Mouse (Mus musculus) adipocyte (in vitro differentiated cells): ENCODE measurements around the gene Nrap.
"Not testable (repeated sequence)": the region's sequence is repeated elsewhere in the genome, so short reads cannot be mapped to it uniquely, and the experiment has no call there.

ENCODE experiments used
- DNase-seq: peaks from one replicate; pipeline ENCODE4 v3.0.0-alpha.2; 2016; ENCODE audit warnings: low spot score

Gene Nrap

GRCm38 (mm10) chr19:56366168-56366567, 23.7 kb downstream of the Nrap start:
- no peak for DNase-seq

GRCm38 (mm10) chr19:56364563-56364962, 25.3 kb downstream of the Nrap start:
- no peak for DNase-seq

- DNase-seq = no peak
Measured at GRCm38 (mm10) chr19:56363721-56364460, 25.9 kb downstream of the Nrap start.

DNA sequence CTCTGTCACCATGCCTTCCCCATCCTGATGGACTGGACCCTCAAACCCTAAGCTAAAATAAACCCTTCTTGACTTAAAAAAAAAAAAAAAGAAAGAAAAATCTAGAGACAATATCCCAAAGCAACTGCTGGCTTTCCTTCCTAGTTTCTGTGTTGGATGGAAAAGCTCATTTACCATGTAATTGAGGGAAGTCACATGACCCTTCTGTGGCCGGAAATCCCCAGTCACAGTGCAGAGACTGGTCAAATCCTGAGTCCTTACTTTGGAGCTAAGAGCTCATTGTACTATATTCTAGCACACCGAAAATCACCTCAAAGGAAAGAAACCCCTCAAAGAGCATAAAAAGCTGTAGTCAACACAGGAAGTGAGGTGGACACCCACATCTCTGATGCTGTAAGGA, 30.9 kb downstream of the Nrap start:
- no peak for DNase-seq

DNA sequence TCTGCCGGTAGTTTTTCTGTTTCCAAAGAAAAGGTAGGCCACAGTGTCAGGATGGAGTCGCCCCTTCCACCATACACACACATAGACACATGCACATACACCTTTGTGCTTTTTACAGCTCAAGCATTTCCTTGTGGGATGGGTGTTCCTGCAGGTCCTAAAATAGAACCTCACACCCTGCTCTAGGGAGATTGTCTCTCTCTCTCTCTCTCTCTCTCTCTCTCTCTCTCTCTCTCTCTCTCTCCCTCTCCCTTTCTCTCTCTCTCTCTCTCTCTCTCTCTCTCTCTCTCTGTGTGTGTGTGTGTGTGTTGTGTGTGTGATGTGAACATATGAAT, 32.5 kb downstream of the Nrap start:
- DNase-seq = not testable (repeated sequence)

GRCm38 (mm10) chr19:56356480-56357373, 33.1 kb downstream of the Nrap start:
- peak; percentile 64 for DNase-seq

DNA sequence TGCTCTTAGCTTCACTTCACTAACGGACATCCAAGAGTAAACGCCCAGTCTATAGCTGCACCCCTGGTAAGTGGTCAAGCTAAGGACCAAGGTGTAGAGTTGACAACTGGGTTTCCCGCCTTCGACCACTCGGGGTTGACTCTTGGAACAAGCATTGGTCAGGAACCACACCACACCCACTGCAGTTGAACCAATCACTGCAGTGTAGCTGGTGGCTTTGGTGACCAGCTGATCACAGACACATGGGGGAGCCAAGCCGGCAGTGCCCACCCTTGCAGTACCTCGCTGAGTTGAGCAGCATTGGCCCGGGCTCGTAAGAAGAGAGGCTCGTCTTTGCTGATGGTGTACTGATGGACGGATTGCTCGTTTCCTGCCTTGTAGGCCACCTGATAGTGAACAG, 34.6 kb downstream of the Nrap start:
- no peak for DNase-seq

- DNase-seq = no peak
Measured at GRCm38 (mm10) chr19:56353689-56354088, 36.1 kb downstream of the Nrap start.

- DNase-seq = no peak
Measured at GRCm38 (mm10) chr19:56349295-56349694, 40.5 kb downstream of the Nrap start.

DNA sequence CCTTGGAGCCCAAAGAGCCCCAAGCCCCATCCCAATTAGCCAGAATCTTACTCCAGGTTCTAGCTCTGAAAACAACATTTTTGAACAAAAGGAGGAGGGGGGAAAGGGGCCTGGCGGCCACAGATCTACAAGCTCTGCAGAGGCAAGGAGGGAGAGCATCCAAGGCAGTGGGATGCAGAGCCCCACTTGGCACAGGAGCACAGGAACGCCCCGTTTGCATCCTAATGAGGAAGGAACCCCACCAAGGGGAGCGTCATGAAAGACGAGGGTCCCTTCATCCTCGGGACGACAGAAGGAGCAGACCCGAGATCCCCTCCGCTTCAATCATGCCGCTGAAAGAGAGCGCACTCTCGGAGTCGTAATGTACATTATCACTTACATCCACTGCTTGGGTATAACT, 43.1 kb downstream of the Nrap start:
- no peak for DNase-seq

DNA sequence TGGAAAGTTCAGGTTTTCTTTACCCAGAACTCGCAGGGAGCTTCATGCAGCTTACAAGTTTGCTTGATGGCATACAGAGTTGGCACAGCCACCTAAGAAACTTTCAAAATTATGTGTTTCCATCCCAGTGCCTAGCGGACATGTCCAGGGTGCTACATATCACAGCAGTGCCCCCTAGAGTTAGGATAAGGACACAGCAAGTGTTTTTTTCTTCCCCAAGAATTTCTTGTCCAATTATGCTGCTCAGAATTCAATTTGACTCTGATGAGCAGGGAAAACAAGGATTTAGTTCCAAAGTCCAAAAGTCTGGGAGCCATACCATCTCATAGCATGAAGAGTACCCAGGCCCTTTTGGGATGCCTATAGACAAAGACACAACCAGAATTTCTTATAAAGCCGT, 43.8 kb downstream of the Nrap start:
- DNase-seq = peak; percentile 20

- no peak for DNase-seq
Measured at GRCm38 (mm10) chr19:56343869-56344563, 45.8 kb downstream of the Nrap start.

- DNase-seq = no peak
Measured at GRCm38 (mm10) chr19:56342006-56342405, 47.8 kb downstream of the Nrap start.

- DNase-seq = no peak
Measured at GRCm38 (mm10) chr19:56336826-56337225, 53.0 kb downstream of the Nrap start.

GRCm38 (mm10) chr19:56336321-56336720, 53.5 kb downstream of the Nrap start:
- DNase-seq = no peak

- no peak for DNase-seq
Measured at GRCm38 (mm10) chr19:56326243-56326855, 63.5 kb downstream of the Nrap start.

GRCm38 (mm10) chr19:56325676-56326075, 64.2 kb downstream of the Nrap start:
- no peak for DNase-seq

DNA sequence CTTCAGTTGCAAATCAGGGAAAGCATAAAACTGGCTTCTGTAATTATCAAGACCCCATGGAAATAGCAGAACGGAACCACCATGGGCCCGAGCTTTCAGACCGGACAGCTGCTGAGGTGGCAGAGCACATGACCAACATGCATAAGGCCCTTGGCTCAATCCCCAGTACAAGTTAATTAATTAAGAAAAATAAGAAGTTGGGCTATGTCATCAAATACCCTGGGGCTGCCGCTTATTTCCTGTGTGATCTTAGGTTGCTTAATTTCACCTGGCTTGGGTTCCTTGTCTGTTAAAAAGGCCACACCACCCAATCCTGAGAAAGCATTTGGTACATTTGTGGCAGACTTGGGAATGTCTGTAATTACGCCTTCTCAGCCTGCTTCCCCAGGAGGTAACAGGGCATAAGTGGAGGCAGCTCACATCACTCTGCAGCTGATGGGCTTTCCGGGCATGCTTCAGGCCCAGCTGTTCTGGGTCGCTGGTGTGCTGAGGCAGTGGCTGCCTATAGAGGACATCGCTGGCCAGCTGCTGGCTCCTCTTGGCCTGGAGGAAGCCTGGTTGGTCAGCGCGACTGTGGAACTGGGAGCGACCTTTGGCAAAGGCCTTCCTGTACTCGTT, 68.4 kb downstream of the Nrap start:
- no peak for DNase-seq

DNA sequence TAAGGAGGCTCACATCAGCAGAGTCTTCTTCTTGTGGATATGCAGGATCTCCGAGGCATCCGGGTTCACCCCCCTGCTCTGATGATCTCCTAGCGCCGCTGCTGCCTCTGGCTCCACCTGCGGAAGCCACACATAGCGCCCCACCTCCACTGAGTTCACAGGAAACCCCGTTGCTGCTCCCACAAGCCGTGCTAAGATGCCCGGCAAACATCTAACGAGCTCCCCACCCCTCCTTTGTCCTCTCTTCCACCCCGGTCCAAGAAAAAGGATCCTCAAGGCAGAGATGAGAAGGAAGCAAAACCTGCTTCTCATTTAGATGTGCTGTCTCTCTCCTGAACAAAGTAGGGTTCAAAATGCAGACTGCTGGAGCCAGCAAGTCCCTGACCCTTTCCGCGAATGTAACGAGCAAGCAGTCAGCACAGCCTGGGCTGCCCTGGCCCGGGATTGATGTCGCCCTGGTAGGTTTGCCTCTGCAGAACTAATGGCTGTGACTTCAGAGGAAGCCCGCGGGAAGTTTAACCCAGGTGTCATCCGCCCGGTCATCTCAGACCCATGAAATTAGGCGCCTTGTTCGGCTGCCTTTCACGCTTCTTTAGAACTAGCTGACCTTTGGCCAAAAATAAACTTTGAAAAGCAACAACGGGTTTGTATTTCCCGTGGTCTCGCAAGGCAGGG, 69.5 kb downstream of the Nrap start:
- DNase-seq = no peak

DNA sequence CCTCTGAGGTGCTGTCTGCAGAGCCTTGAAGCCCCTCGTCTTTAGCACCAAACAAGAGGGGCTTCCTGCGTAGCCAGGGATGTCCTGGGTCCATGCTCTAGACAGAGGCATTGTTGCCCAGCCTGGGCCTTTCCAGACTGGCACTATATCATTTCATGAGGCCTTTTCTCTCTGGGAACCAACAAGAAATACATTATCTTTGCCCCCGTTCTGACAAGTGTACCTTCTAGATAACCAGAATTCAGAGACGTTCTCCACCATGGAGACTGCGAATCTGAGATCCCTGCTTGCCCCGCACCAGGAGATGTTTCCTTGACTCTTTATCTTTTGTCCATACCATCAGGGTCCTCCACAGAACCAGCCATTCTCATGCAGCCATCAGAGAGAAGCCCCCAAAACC, 70.2 kb downstream of the Nrap start:
- no peak for DNase-seq

DNA sequence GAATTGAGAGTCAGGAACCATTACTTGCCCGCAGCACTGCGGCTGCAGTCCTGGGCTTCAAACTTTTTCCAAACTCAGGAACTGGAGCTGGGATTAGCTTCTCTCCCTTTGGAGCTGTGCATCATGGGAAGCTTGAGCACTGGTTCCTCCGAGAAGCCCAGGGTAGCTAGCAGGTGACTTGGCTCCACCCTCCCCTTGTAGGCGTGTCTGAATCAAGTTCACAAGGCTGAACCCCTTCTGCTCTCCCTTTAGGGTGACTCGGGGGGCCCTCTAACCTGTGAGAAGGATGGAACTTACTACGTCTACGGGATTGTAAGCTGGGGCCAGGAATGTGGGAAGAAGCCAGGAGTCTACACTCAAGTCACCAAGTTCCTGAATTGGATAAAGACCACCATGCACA, 70.6 kb downstream of the Nrap start:
- DNase-seq = no peak
